Mouse (Mus musculus): Measurements from ENCODE around the gene Vps35l.
A peak's percentile ranks its signal among the peaks of the same experiment; 100 is the strongest.

Vps35l gene

GRCm38 (mm10) chr7:118738730-118739129 lies 1.3 kb upstream of the Vps35l start:
- DNase-seq, result no peak

- peak; percentile 97 for DNase-seq
These were observed 709 bp downstream of the Vps35l start for GRCm38 (mm10) chr7:118740532-118741338.

- no peak for DNase-seq
These were observed 2.3 kb downstream of the Vps35l start for GRCm38 (mm10) chr7:118742278-118742677.

- no peak for DNase-seq
These were observed 4.7 kb downstream of the Vps35l start for GRCm38 (mm10) chr7:118744766-118745165.

GRCm38 (mm10) chr7:118747891-118748672 lies 8.1 kb downstream of the Vps35l start:
- no peak for DNase-seq

- DNase-seq, result no peak
These were observed 9.7 kb downstream of the Vps35l start for GRCm38 (mm10) chr7:118749706-118750105.

- peak; percentile 57 for DNase-seq
These were observed 11.6 kb downstream of the Vps35l start for GRCm38 (mm10) chr7:118751625-118752024.

- no peak for DNase-seq
These were observed 15.7 kb downstream of the Vps35l start for GRCm38 (mm10) chr7:118755756-118756155.

GRCm38 (mm10) chr7:118756490-118757265 lies 16.7 kb downstream of the Vps35l start:
- DNase-seq, result peak; percentile 86

GRCm38 (mm10) chr7:118758369-118758768 lies 18.3 kb downstream of the Vps35l start:
- no peak for DNase-seq

GRCm38 (mm10) chr7:118759372-118759771 lies 19.3 kb downstream of the Vps35l start:
- DNase-seq, result peak; percentile 55

GRCm38 (mm10) chr7:118763939-118764338 lies 23.9 kb downstream of the Vps35l start:
- no peak for DNase-seq

GRCm38 (mm10) chr7:118764725-118765124 lies 24.7 kb downstream of the Vps35l start:
- DNase-seq, result no peak

GRCm38 (mm10) chr7:118765604-118766003 lies 25.6 kb downstream of the Vps35l start:
- DNase-seq, result no peak

- DNase-seq, result peak; percentile 65
These were observed 26.2 kb downstream of the Vps35l start for GRCm38 (mm10) chr7:118766119-118766833.

GRCm38 (mm10) chr7:118766834-118767224 lies 26.8 kb downstream of the Vps35l start:
- no peak for DNase-seq

GRCm38 (mm10) chr7:118769208-118769607 lies 29.2 kb downstream of the Vps35l start:
- no peak for DNase-seq

GRCm38 (mm10) chr7:118769655-118770054 lies 29.6 kb downstream of the Vps35l start:
- DNase-seq, result no peak

- DNase-seq, result no peak
These were observed 33.0 kb downstream of the Vps35l start for GRCm38 (mm10) chr7:118773027-118773426.

GRCm38 (mm10) chr7:118775991-118776390 lies 36.0 kb downstream of the Vps35l start:
- no peak for DNase-seq

GRCm38 (mm10) chr7:118776491-118776890 lies 36.5 kb downstream of the Vps35l start:
- DNase-seq, result no peak

- DNase-seq, result no peak
These were observed 37.8 kb downstream of the Vps35l start for GRCm38 (mm10) chr7:118777598-118778394.

Measured in liver (tissue).